Mouse (Mus musculus) lung, adult 2 months (tissue): ENCODE results near the gene Slc38a3. TPM values are rescaled to one million over a fixed set of nuclear protein-coding genes. Genes with fewer than 3 reads are reported as not detected.

Experiments
- DNase-seq: peaks from one replicate; pipeline ENCODE4 v3.0.0; 2022
- H3K4me1 ChIP-seq: fragments of 200-500 bp; 2 replicates; pipeline ENCODE4 v1.6.1; 2011; ENCODE audit warnings: low read length; ENCODE audit not compliant: control insufficient read depth, insufficient read depth
- H3K4me3 ChIP-seq: fragments of 200-500 bp; replicated peaks from 2 replicates; pipeline ENCODE3; 2011; ENCODE audit warnings: low read depth, mild to moderate bottlenecking, control low read depth, low read length; ENCODE audit errors: extremely low read depth
- CTCF ChIP-seq: fragments of 200-500 bp; IDR thresholded peaks from 2 replicates; pipeline ENCODE4 v1.5.1; 2011; ENCODE audit warnings: mild to moderate bottlenecking, low read length, control low read depth; ENCODE audit not compliant: insufficient read depth
- POLR2A ChIP-seq: fragments of 200-500 bp; IDR thresholded peaks from 2 replicates; pipeline ENCODE4 v1.6.1; 2011; ENCODE audit warnings: low read depth, mild to moderate bottlenecking, control low read depth, low read length, borderline replicate concordance; ENCODE audit errors: extremely low read depth
- WGBS: fragments of 180-500 bp; shearing (Covaris S2); methylation state at CpG from one replicate; pipeline ENCODE4 v1.1.7; 2018; 5-methylcytosine and 5-hydroxymethylcytosine counted together
- polyA plus RNA-seq: library from polyadenylated mRNA; depleted of rRNA; stranded (reverse); fragments of >200 nt; gene quantifications from 2 replicates; pipeline ENCODE4 v1.2.3, GENCODE M21; 2012

Gene Slc38a3
- polyA plus RNA-seq, 1 experiment = 16.1 TPM

DNA sequence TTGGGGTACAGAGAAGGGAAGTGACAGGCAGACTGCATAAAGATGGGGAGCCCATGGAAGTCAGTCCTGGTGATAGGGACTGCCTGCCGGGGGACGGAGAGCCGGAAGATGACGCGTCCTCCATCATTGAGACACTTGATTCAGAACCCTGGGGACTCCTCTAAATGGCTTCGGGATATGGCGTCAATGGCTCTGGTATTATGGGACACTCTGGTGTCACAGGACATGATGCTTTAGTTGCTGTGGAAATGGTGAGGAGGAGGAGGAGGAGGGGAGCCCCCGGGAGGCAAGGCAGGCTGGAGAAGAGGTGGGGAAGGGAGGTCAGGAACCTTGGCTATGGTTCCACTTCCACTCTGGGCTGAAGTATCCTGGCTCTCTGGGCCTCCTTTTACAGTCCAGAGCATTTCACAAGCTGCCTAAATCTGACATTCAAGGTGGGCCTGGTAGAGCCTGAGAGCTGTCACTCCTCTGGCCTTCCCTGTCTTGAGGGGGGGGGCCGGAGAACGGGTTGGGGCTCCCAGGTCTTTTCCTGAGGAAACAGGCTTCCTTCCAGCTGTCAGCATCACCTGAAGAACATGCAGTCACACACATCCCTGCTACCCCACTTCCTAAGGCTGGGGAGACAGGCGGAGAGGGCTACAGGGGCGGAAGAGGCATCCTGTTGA lies 26.2 kb upstream of the Slc38a3 start:
- WGBS = 66% methylated on average over 12 of the region's 12 CpGs
- no peak for DNase-seq

DNA sequence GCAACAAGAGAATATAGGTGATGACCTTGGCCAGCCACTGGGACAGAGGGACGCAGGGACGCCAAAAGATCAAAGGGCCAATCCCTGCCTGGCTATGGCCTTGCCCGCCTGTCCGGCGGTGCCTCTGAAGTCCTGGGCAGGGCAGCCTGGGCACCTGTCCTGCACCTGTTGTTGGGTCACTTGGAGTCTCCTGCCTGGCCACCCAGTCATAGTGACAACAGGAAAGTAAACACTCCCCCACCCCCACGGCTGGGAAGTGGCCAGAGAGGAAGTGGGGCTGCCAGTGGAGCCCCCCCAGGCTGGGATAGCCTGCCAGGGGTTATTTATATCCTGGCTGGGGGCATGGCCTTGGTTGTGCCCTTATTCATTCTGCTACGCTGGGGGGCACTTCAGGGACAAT lies 25.3 kb upstream of the Slc38a3 start:
- TF ChIP-seq POLR2A (no peak), CTCF (no peak)
- DNase-seq = no peak
- 24% methylated on average over 7 of the region's 7 CpGs for WGBS
- Histone ChIP-seq H3K4me3 (no peak overlapping the region), H3K4me1 (peaks cover 26% of the 10 kb centered on the region)

More for the DNA sequence above, 26.2 kb upstream of the Slc38a3 start:
- TF ChIP-seq POLR2A (no peak), CTCF (no peak)
- Histone ChIP-seq H3K4me1 (peaks cover 33% of the 10 kb centered on the region), H3K4me3 (no peak overlapping the region)

DNA sequence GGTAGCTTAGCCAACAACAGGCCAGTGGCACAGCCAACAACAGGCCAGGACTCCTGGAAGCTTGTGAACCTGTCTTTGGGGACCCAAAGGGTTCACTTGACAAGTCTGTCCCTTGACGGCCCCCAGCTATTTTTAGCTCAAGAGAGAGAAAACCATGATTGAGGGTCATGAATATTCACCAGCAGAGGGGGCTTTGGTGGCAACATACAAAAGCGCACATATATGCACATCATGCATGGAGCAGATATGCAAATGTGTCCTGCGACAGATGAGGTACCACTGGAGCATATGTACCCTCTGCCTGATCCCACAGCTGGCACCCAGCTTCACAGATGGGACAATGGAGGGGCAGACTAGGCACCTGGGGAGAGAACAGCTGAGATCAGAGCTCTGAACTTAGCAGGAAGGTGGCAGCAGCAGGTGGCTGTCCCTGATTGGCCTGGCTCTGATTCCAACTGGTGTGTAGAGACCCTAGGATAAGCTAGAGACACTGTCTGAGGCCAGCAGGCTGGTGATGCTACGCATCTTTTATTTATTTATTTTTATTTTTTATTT lies 24.2 kb upstream of the Slc38a3 start:
- no peak for DNase-seq
- Histone ChIP-seq H3K4me3 (no peak overlapping the region), H3K4me1 (peaks cover 18% of the 10 kb centered on the region)
- 59% methylated on average over 4 of the region's 4 CpGs for WGBS
- TF ChIP-seq POLR2A (no peak), CTCF (no peak)

DNA sequence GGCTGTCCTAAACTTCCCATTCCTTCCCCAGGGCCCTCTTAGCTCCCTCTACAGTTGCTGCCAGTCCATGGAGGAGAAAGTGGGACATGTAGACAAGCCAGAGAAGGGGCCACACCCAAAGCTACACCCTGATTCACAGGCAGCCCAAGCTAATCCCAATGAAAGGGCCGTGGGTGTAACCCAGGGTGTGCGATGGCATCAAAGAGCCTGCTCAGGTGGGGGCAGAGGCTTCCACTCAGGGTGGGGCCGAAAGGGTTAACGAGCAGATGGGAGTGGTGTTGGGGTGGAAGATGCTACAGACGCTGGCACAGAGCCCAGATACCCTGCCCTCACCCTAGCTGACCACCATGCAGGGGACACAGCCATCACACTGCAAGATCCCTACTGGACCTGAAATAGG lies 23.5 kb upstream of the Slc38a3 start:
- 50% methylated on average over 5 of the region's 5 CpGs for WGBS
- no peak overlapping the region for H3K4me3 ChIP-seq
- TF ChIP-seq CTCF (no peak), POLR2A (no peak)
- H3K4me1 ChIP-seq = peaks cover 18% of the 10 kb centered on the region
- no peak for DNase-seq

DNA sequence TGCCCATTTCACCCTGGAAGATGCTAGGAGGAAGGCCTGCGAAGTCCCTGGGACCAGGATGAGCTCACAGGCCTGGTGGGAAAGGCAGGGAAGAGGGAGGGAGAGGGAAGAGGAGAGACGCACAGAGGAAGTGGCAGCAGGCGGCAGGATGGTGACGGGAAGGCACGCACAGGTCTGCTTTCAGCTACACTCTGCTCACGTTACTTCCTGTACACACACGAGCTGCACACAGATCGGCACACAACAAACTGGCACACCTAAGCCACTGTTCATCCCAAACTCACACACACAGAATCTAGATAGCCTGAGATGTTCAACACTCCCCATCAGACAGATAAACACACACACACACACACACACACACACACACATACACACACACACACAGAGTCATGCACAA lies 21.1 kb upstream of the Slc38a3 start:
- Histone ChIP-seq H3K4me1 (peaks cover 18% of the 10 kb centered on the region), H3K4me3 (no peak overlapping the region)
- DNase-seq = no peak
- no peak for TF ChIP-seq CTCF
- no peak for TF ChIP-seq POLR2A
- 55% methylated on average over 8 of the region's 8 CpGs for WGBS

DNA sequence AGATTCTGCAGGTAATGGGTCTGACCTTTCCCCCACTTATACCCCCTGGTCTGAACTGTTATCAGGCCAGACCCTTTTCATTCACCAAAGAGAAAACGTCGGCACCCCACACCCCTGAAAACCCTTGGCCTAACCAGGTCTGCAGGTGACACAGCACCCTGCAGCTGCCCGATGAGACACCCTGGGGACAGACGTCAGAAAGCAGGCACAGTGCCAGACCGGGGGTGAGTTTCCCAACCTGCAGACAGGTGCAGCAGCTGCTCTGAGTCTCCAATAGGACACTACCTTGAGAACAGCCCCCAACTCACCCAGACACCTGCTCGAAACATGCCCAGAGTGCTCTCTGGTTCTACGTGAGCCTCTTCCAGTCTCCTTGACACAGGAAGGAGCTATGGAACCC lies 19.6 kb upstream of the Slc38a3 start:
- WGBS = 72% methylated on average over 7 of the region's 7 CpGs
- Histone ChIP-seq H3K4me1 (peaks cover 12% of the 10 kb centered on the region), H3K4me3 (no peak overlapping the region)
- TF ChIP-seq POLR2A (no peak), CTCF (no peak)
- DNase-seq = no peak

DNA sequence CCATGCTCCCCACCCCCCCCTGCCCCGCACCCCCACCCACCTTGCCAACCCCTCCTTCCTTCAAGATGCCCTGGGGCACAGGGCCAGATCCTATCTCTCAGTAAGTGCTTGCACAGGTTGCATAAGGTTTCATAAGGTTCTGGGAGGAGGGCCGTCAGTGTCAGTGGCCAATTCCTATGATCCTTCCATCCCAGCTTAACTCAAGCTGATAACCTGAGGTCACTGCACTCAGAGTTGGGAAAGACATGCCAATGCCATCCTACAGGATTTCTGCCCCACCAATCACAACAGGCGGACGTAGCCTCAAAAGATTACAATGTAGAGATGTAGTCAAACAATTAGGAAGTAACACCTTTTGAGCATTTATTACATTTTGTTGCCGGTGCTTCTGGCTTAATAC lies 19.1 kb upstream of the Slc38a3 start:
- TF ChIP-seq POLR2A = no peak
- no peak for TF ChIP-seq CTCF
- 85% methylated on average over 5 of the region's 5 CpGs for WGBS
- no peak overlapping the region for H3K4me3 ChIP-seq
- H3K4me1 ChIP-seq = peaks cover 12% of the 10 kb centered on the region
- no peak for DNase-seq

DNA sequence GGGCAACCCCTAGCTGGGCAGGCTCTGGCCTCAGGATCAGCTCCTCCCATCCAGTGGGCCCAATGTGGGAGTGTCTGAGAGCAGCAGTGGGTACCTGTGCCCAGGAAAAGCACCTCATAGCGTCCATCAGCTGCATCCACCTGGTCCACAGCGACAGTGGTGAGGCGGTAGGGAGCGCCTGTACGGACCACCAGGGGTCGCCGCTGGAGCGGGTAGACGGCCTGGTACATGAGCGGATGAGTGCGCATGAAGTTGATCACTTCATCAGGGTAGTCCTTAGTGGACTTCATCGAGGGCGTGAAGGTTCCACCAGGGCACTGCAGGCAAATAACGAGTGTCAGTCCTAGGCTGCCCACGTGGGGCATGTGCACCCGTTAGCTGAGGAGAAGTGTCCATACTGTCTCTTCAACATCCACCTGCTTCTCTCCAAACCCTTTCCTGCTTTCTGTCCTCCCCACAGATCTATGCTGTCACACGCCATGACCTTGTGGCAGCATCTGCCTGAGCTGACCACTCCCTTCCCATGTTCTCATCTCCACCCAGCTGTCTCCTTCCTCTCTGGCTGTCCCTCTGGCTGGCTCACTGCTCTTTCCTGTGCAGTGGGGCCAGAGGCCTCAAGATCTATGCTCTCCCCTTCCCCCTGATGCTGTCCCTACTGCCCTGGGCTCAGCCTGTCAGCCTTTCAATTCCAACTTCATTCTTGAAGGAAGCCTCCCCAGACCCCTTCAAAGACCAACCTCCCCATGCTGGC lies 16.1 kb upstream of the Slc38a3 start:
- peaks cover 10% of the 10 kb centered on the region for H3K4me1 ChIP-seq
- H3K4me3 ChIP-seq = no peak overlapping the region
- WGBS = 44% methylated on average over 17 of the region's 17 CpGs
- no peak for TF ChIP-seq POLR2A
- TF ChIP-seq CTCF = peak; percentile 51
- DNase-seq = no peak

DNA sequence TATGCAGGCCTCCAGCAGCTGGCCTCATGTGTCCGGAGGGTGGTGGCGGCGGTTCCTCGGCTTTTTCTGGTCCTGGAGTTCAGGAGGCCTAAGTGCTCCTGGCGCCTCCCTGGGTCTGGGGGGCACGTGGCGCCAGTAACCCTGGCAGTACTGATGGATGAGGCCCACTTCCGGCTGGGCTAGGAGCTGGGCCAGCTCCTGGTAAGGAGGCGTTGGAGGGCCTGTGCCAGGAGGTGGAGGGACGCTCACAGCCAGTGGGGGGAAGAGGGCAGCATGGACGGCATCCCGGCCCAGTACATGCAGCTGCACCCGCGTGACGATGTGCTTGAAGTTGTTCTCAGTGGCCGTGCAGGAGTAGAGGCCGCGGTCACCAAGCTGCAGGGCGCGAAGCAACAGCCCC lies 13.1 kb upstream of the Slc38a3 start:
- Histone ChIP-seq H3K4me1 (peaks cover 8% of the 10 kb centered on the region), H3K4me3 (no peak overlapping the region)
- WGBS = 56% methylated on average over 20 of the region's 20 CpGs
- DNase-seq = no peak
- TF ChIP-seq CTCF (no peak), POLR2A (no peak)

DNA sequence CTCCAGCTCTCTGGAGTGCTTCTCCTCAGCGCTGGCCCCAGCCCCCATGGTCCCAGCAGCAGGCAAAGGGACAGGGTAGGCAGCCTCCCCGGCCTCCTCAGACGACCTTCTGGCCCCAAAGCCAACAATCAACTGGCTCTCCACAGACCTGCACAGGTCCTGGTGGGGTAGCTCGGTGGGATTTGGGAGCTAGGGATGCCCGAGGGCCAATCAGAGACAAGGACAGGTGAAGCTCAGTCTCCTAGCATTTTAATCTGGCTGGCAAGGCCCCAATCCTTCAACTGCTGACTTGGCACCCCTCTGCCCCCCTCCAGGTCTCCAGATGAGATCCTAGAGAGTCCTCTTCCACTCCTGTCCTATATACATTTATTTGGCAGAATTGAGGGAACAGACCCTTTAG lies 10.2 kb upstream of the Slc38a3 start, which contains the start of gene Gnat1:
Gnat1 (minus strand) TSS at position 212 of the 400 bp plus-strand sequence.
- no peak for DNase-seq
- no peak for TF ChIP-seq CTCF
- TF ChIP-seq POLR2A = no peak
- Histone ChIP-seq H3K4me1 (peaks cover 14% of the 10 kb centered on the region; the same call in 1 of the 2 replicates), H3K4me3 (no peak within 1 kb of the TSS)
- 47% methylated on average over 5 of the region's 5 CpGs for WGBS
